Mouse (Mus musculus) thymus, postnatal 4 days (tissue): Measurements from ENCODE around the gene Ublcp1.
A peak's percentile ranks its signal among the peaks of the same experiment; 100 is the strongest.

ENCODE experiments used
- DNase-seq: peaks from one replicate; pipeline ENCODE4 v3.0.0; 2021

Ublcp1 gene

GRCm38 (mm10) chr11:44470432-44471336 is at the start of gene Ublcp1:
Gene Ublcp1 (minus strand): TSS chr11:44470498.
- peak; percentile 93 for DNase-seq

- DNase-seq, result peak; percentile 76
These were observed 49.0 kb upstream of the Ublcp1 start for GRCm38 (mm10) chr11:44519096-44519949.

GRCm38 (mm10) chr11:44518281-44519095 is 48.2 kb upstream of the Ublcp1 start, which contains the start of gene Rnf145:
Gene Rnf145 (plus strand): TSS chr11:44518964.
- peak; percentile 85 for DNase-seq

GRCm38 (mm10) chr11:44517561-44518280 is 47.4 kb upstream of the Ublcp1 start:
- no peak for DNase-seq

GRCm38 (mm10) chr11:44516362-44516761 is 46.1 kb upstream of the Ublcp1 start:
- no peak for DNase-seq

GRCm38 (mm10) chr11:44514666-44515065 is 44.4 kb upstream of the Ublcp1 start:
- DNase-seq, result no peak

- no peak for DNase-seq
These were observed 42.7 kb upstream of the Ublcp1 start for GRCm38 (mm10) chr11:44513026-44513422.

- no peak for DNase-seq
These were observed 42.0 kb upstream of the Ublcp1 start for GRCm38 (mm10) chr11:44512044-44513025.

- DNase-seq, result no peak
These were observed 40.1 kb upstream of the Ublcp1 start for GRCm38 (mm10) chr11:44510371-44510770.

GRCm38 (mm10) chr11:44509906-44510305 is 39.6 kb upstream of the Ublcp1 start:
- no peak for DNase-seq

GRCm38 (mm10) chr11:44508876-44509275 is 38.6 kb upstream of the Ublcp1 start:
- no peak for DNase-seq

- DNase-seq, result no peak
These were observed 34.5 kb upstream of the Ublcp1 start for GRCm38 (mm10) chr11:44504761-44505160.

- DNase-seq, result no peak
These were observed 33.8 kb upstream of the Ublcp1 start for GRCm38 (mm10) chr11:44504146-44504545.

GRCm38 (mm10) chr11:44502931-44503330 is 32.6 kb upstream of the Ublcp1 start:
- DNase-seq, result no peak

GRCm38 (mm10) chr11:44501477-44501876 is 31.2 kb upstream of the Ublcp1 start:
- no peak for DNase-seq

- DNase-seq, result no peak
These were observed 30.7 kb upstream of the Ublcp1 start for GRCm38 (mm10) chr11:44500966-44501365.

- no peak for DNase-seq
These were observed 28.3 kb upstream of the Ublcp1 start for GRCm38 (mm10) chr11:44498412-44499272.

- peak; percentile 75 for DNase-seq
These were observed 25.9 kb upstream of the Ublcp1 start for GRCm38 (mm10) chr11:44496217-44496616.

- DNase-seq, result peak; percentile 38
These were observed 24.5 kb upstream of the Ublcp1 start for GRCm38 (mm10) chr11:44494643-44495323.
